ENCODE assay signal across 25 mouse cellular contexts in the genomic region with DNA sequence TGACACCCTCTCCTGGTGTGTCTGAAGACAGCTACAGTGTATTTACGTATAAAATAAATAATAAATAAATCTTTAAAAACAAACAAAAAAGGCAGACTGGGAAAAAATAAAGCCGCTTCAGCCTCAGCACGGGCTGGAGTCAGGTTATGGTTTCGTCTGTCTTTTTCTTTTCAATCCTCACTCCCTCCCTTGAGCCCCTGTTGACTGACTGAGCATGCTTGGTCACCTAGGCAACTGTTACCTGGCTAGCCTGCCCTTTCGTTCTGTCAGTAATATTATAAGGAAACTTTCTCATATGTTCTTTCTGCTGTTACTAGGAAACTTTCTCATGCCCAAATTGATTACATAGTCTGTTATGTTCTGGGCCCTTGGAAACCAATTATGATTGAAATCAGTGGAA. TPM values are rescaled to one million over a fixed set of nuclear protein-coding genes. Genes with fewer than 3 reads are reported as not detected.
A peak's percentile ranks its signal among the peaks of the same experiment; 100 is the strongest.
DNase-seq lines count a peak whose midpoint lies in the region; ATAC-seq and TF ChIP-seq lines count a peak whose summit lies in the region.
"Had no signal": no experiment of that assay in that cellular context is flagged by ENCODE, and none has a peak within 500 bp of the region (broad histone marks: within the 10 kb centered on the region; RNA-seq: fewer than 3 reads in every experiment).

No protein-coding gene starts in this region.

- ATAC-seq in embryonic facial prominence, embryonic 14.5 days (ENCODE audit: low read depth) = 0 out of 2 replicates have a peak, but pooled peaks have one; percentile 60
- peak; percentile 66; the same call in 1 of the 2 replicates for ATAC-seq in hindbrain, postnatal 0 days
- no peak for ATAC-seq in hindbrain, embryonic 14.5 days (ENCODE audit: low FRiP score)
- ATAC-seq in midbrain, embryonic 16.5 days = peak; percentile 77; the same call in 1 of the 2 replicates
- ATAC-seq in midbrain, embryonic 13.5 days = no peak
- no peak for ATAC-seq in activated CD4-positive, CD25-positive, alpha-beta regulatory T cell, adult 4 months
- ATAC-seq: forebrain, embryonic 14.5 days; forebrain, postnatal 0 days; intestine, embryonic 15.5 days had no signal

- no peak overlapping the region for H3K4me3 ChIP-seq in embryonic facial prominence, embryonic 14.5 days (ENCODE audit: low read depth, low read length)
- no peak overlapping the region for H3K4me3 ChIP-seq in embryonic facial prominence, embryonic 10.5 days
- H3K4me3 ChIP-seq in hindbrain, postnatal 0 days (ENCODE audit: low read length) = no peak overlapping the region
- H3K4me3 ChIP-seq in hindbrain, embryonic 14.5 days (replicated peaks; ENCODE audit: low read length) = no peak overlapping the region
- no peak overlapping the region for H3K4me3 ChIP-seq in midbrain, embryonic 16.5 days (ENCODE audit: low read depth, low read length)
- H3K4me3 ChIP-seq in midbrain, embryonic 13.5 days (replicated peaks) = no peak overlapping the region
- H3K4me3 ChIP-seq: embryonic facial prominence, embryonic 15.5 days; gastrocnemius, adult 2 months; heart, embryonic 12.5 days; heart, embryonic 15.5 days; hindbrain, embryonic 12.5 days; intestine, embryonic 15.5 days had no signal

- no peak overlapping the region for H3K27ac ChIP-seq in embryonic facial prominence, embryonic 14.5 days (replicated peaks; ENCODE audit: low read depth, low read length)
- H3K27ac ChIP-seq in embryonic facial prominence, embryonic 10.5 days (replicated peaks) = no peak overlapping the region
- no peak overlapping the region for H3K27ac ChIP-seq in hindbrain, postnatal 0 days
- H3K27ac ChIP-seq in hindbrain, embryonic 14.5 days = no peak overlapping the region
- H3K27ac ChIP-seq in midbrain, embryonic 16.5 days (ENCODE audit: low read length) = peak overlapping the region; percentile 33; the same call in 1 of the 2 replicates
- H3K27ac ChIP-seq in midbrain, embryonic 13.5 days = no peak overlapping the region
- H3K27ac ChIP-seq: embryonic facial prominence, embryonic 15.5 days; gastrocnemius, adult 2 months; heart, embryonic 15.5 days; hindbrain, embryonic 12.5 days; intestine, embryonic 15.5 days had no signal

- no peak overlapping the region for H3K4me2 ChIP-seq in embryonic facial prominence, embryonic 14.5 days (ENCODE audit: low read depth, low read length)
- H3K4me2 ChIP-seq in hindbrain, postnatal 0 days (ENCODE audit: low read depth, low read length) = no peak overlapping the region
- H3K4me2 ChIP-seq in hindbrain, embryonic 14.5 days (replicated peaks) = no peak overlapping the region
- no peak overlapping the region for H3K4me2 ChIP-seq in midbrain, embryonic 16.5 days (ENCODE audit: low read length)
- no peak overlapping the region for H3K4me2 ChIP-seq in midbrain, embryonic 13.5 days (replicated peaks)
- H3K4me2 ChIP-seq: embryonic facial prominence, embryonic 15.5 days; heart, embryonic 12.5 days; heart, embryonic 15.5 days; hindbrain, embryonic 12.5 days; intestine, embryonic 15.5 days had no signal

- no peaks in the 10 kb centered on the region for H3K9me3 ChIP-seq in embryonic facial prominence, embryonic 14.5 days (ENCODE audit: control insufficient read depth, low read length)
- H3K9me3 ChIP-seq in embryonic facial prominence, embryonic 10.5 days = no peaks in the 10 kb centered on the region
- no peaks in the 10 kb centered on the region for H3K9me3 ChIP-seq in hindbrain, postnatal 0 days (ENCODE audit: low read length)
- no peaks in the 10 kb centered on the region for H3K9me3 ChIP-seq in hindbrain, embryonic 14.5 days (ENCODE audit: control insufficient read depth, low read length)
- no peaks in the 10 kb centered on the region for H3K9me3 ChIP-seq in midbrain, embryonic 16.5 days (replicated peaks; ENCODE audit: control insufficient read depth, low read length, poor library complexity, severe bottlenecking)
- no peaks in the 10 kb centered on the region for H3K9me3 ChIP-seq in midbrain, embryonic 13.5 days
- H3K9me3 ChIP-seq: embryonic facial prominence, embryonic 15.5 days; heart, embryonic 12.5 days; heart, embryonic 15.5 days; hindbrain, embryonic 12.5 days; intestine, embryonic 15.5 days had no signal

- no peak for TF ChIP-seq CTCF in hindbrain, postnatal 0 days (IDR thresholded peaks at IDR 0.05; ENCODE audit: low read depth)

- H3K36me3 ChIP-seq in embryonic facial prominence, embryonic 14.5 days (ENCODE audit: control insufficient read depth, insufficient read depth, low read length) = peaks cover 13% of the 10 kb centered on the region
- H3K36me3 ChIP-seq in embryonic facial prominence, embryonic 10.5 days (replicated peaks) = peaks cover 38% of the 10 kb centered on the region
- H3K36me3 ChIP-seq in hindbrain, postnatal 0 days (ENCODE audit: insufficient read depth, low read length) = 0 out of 2 replicates have a peak, but pooled peaks cover 1% of the 10 kb centered on the region
- H3K36me3 ChIP-seq in hindbrain, embryonic 14.5 days (replicated peaks; ENCODE audit: control insufficient read depth, insufficient read depth) = peaks cover 17% of the 10 kb centered on the region
- H3K36me3 ChIP-seq in midbrain, embryonic 16.5 days (ENCODE audit: control insufficient read depth, insufficient read depth, low read length) = peaks cover 5% of the 10 kb centered on the region
- peaks cover 19% of the 10 kb centered on the region for H3K36me3 ChIP-seq in midbrain, embryonic 13.5 days

- DNase-seq in embryonic facial prominence, embryonic 14.5 days (ENCODE audit: low spot score) = peak; percentile 24
- DNase-seq in embryonic facial prominence, embryonic 10.5 days (ENCODE audit: low spot score) = no peak
- DNase-seq in hindbrain, postnatal 0 days (ENCODE audit: low spot score) = peak; percentile 26
- no peak for DNase-seq in hindbrain, embryonic 14.5 days (ENCODE audit: low spot score)
- DNase-seq: adrenal gland, postnatal 10 days; adrenal gland, postnatal 36 days; cerebellum, adult 11-12 months; cerebellum, adult 8-10 months; cerebellum, postnatal 36 days; embryo, embryonic 11 days; forebrain, postnatal 0 days; gastrocnemius, adult 2 months; gastrocnemius, postnatal 14 days; heart, adult 18-20 months; heart, postnatal 10 days; heart, postnatal 36 days had no signal

- 65% methylated on average over 5 of the region's 5 CpGs for WGBS in embryonic facial prominence, embryonic 14.5 days
- 85% methylated on average over 5 of the region's 5 CpGs for WGBS in embryonic facial prominence, embryonic 10.5 days
- 37% methylated on average over 5 of the region's 5 CpGs for WGBS in hindbrain, postnatal 0 days
- WGBS in hindbrain, embryonic 14.5 days = 57% methylated on average over 5 of the region's 5 CpGs
- WGBS in midbrain, embryonic 16.5 days = 66% methylated on average over 5 of the region's 5 CpGs
- 83% methylated on average over 5 of the region's 5 CpGs for WGBS in midbrain, embryonic 13.5 days

- H3K4me1 ChIP-seq in embryonic facial prominence, embryonic 14.5 days (ENCODE audit: control insufficient read depth, insufficient read depth, low read length) = no peaks in the 10 kb centered on the region
- H3K4me1 ChIP-seq in embryonic facial prominence, embryonic 10.5 days = no peaks in the 10 kb centered on the region
- no peaks in the 10 kb centered on the region for H3K4me1 ChIP-seq in hindbrain, postnatal 0 days (ENCODE audit: insufficient read depth, low read length)
- no peaks in the 10 kb centered on the region for H3K4me1 ChIP-seq in hindbrain, embryonic 14.5 days (replicated peaks; ENCODE audit: control insufficient read depth, insufficient read depth, low read length)
- no peaks in the 10 kb centered on the region; the same call in 1 of the 2 replicates for H3K4me1 ChIP-seq in midbrain, embryonic 16.5 days (ENCODE audit: control insufficient read depth, insufficient read depth, low read length)
- H3K4me1 ChIP-seq in midbrain, embryonic 13.5 days (replicated peaks) = no peaks in the 10 kb centered on the region
- H3K4me1 ChIP-seq: embryonic facial prominence, embryonic 15.5 days; heart, embryonic 15.5 days; intestine, embryonic 15.5 days had no signal

- H3K9ac ChIP-seq in embryonic facial prominence, embryonic 14.5 days (ENCODE audit: low read depth, low read length) = no peak overlapping the region
- H3K9ac ChIP-seq in hindbrain, postnatal 0 days (replicated peaks; ENCODE audit: low read length) = no peak overlapping the region
- no peak overlapping the region for H3K9ac ChIP-seq in hindbrain, embryonic 14.5 days
- H3K9ac ChIP-seq in midbrain, embryonic 16.5 days (ENCODE audit: low read depth, low read length) = no peak overlapping the region
- no peak overlapping the region for H3K9ac ChIP-seq in midbrain, embryonic 13.5 days (replicated peaks)
- H3K9ac ChIP-seq: embryonic facial prominence, embryonic 15.5 days; forebrain, postnatal 0 days; heart, embryonic 12.5 days; heart, embryonic 15.5 days; hindbrain, embryonic 12.5 days; intestine, embryonic 15.5 days had no signal

- no peaks in the 10 kb centered on the region for H3K27me3 ChIP-seq in embryonic facial prominence, embryonic 14.5 days (replicated peaks; ENCODE audit: control insufficient read depth, insufficient read depth, low read length)
- no peaks in the 10 kb centered on the region for H3K27me3 ChIP-seq in embryonic facial prominence, embryonic 10.5 days (replicated peaks; ENCODE audit: low read depth, poor library complexity, severe bottlenecking)
- no peaks in the 10 kb centered on the region for H3K27me3 ChIP-seq in hindbrain, postnatal 0 days (ENCODE audit: insufficient read depth, low read length)
- no peaks in the 10 kb centered on the region for H3K27me3 ChIP-seq in hindbrain, embryonic 14.5 days (ENCODE audit: control insufficient read depth, insufficient read depth, low read length)
- no peaks in the 10 kb centered on the region for H3K27me3 ChIP-seq in midbrain, embryonic 16.5 days (ENCODE audit: control insufficient read depth, insufficient read depth, low read depth, low read length)
- H3K27me3 ChIP-seq in midbrain, embryonic 13.5 days = no peaks in the 10 kb centered on the region
- H3K27me3 ChIP-seq: embryonic facial prominence, embryonic 15.5 days; heart, embryonic 12.5 days; heart, embryonic 15.5 days; hindbrain, embryonic 12.5 days; intestine, embryonic 15.5 days had no signal

RNA-seq across cellular contexts. Expression of a gene that starts 7.0 kb away (rescaled TPM):
- polyA plus RNA-seq in embryonic facial prominence, embryonic 14.5 days (2014; fragmentation: Nextera tagmentation; extraction: Ambion mirVana) = 78.1 and 79.9 TPM in 2 replicates
- 97.1 and 100 TPM in 2 replicates for polyA plus RNA-seq in embryonic facial prominence, embryonic 10.5 days (2016; fragmentation: Nextera tagmentation; extraction: Ambion mirVana)
- total RNA-seq in hindbrain, postnatal 0 days (2014; rRNA removed) = 61.4 and 97.9 TPM in 2 replicates
- 50.5 and 53.8 TPM in 2 replicates for polyA plus RNA-seq in hindbrain, postnatal 0 days (2015; fragmentation: Nextera tagmentation; extraction: Ambion mirVana)
- 96.1 and 101 TPM in 2 replicates for polyA plus RNA-seq in hindbrain, embryonic 14.5 days (2014; fragmentation: Nextera tagmentation; extraction: Ambion mirVana)
- 102 and 107 TPM in 2 replicates for polyA plus RNA-seq in midbrain, embryonic 16.5 days (2015; fragmentation: Nextera tagmentation; extraction: Ambion mirVana)
- 87.7 and 102 TPM in 2 replicates for polyA plus RNA-seq in midbrain, embryonic 13.5 days (2015; fragmentation: Nextera tagmentation; extraction: Ambion mirVana)
- 10 to 100 TPM; 45.4 to 51.9 TPM for polyA plus RNA-seq in activated CD4-positive, CD25-positive, alpha-beta regulatory T cell, adult 4 months (2017; shearing (Covaris generic))

RNA-seq across cellular contexts. Expression of a gene that starts 22.7 kb away (rescaled TPM):
- 215 and 224 TPM in 2 replicates for polyA plus RNA-seq in embryonic facial prominence, embryonic 14.5 days (2014; fragmentation: Nextera tagmentation; extraction: Ambion mirVana)
- 213 and 215 TPM in 2 replicates for polyA plus RNA-seq in embryonic facial prominence, embryonic 10.5 days (2016; fragmentation: Nextera tagmentation; extraction: Ambion mirVana)
- total RNA-seq in hindbrain, postnatal 0 days (2014; rRNA removed) = 13.5 and 45.2 TPM in 2 replicates
- 201 and 205 TPM in 2 replicates for polyA plus RNA-seq in hindbrain, postnatal 0 days (2015; fragmentation: Nextera tagmentation; extraction: Ambion mirVana)
- 172 and 176 TPM in 2 replicates for polyA plus RNA-seq in hindbrain, embryonic 14.5 days (2014; fragmentation: Nextera tagmentation; extraction: Ambion mirVana)
- 149 and 155 TPM in 2 replicates for polyA plus RNA-seq in midbrain, embryonic 16.5 days (2015; fragmentation: Nextera tagmentation; extraction: Ambion mirVana)
- polyA plus RNA-seq in midbrain, embryonic 13.5 days (2015; fragmentation: Nextera tagmentation; extraction: Ambion mirVana) = 155 and 161 TPM in 2 replicates
- 100 to 1,000 TPM; 181 to 212 TPM for polyA plus RNA-seq in activated CD4-positive, CD25-positive, alpha-beta regulatory T cell, adult 4 months (2017; shearing (Covaris generic))

RNA-seq across cellular contexts. Expression of a gene that starts 32.5 kb away (rescaled TPM):
- polyA plus RNA-seq in embryonic facial prominence, embryonic 14.5 days (2014; fragmentation: Nextera tagmentation; extraction: Ambion mirVana) = 10.0 and 13.8 TPM in 2 replicates
- polyA plus RNA-seq in embryonic facial prominence, embryonic 10.5 days (2016; fragmentation: Nextera tagmentation; extraction: Ambion mirVana) = 6.3 and 6.4 TPM in 2 replicates
- total RNA-seq in hindbrain, postnatal 0 days (2014; rRNA removed) = 0.10 TPM in 1 of 2 replicates, not detected in the other
- 0.42 and 0.54 TPM in 2 replicates for polyA plus RNA-seq in hindbrain, postnatal 0 days (2015; fragmentation: Nextera tagmentation; extraction: Ambion mirVana)
- 0.09 and 0.14 TPM in 2 replicates for polyA plus RNA-seq in hindbrain, embryonic 14.5 days (2014; fragmentation: Nextera tagmentation; extraction: Ambion mirVana)
- 0.35 TPM in 1 of 2 replicates, not detected in the other for polyA plus RNA-seq in midbrain, embryonic 16.5 days (2015; fragmentation: Nextera tagmentation; extraction: Ambion mirVana)
- polyA plus RNA-seq in midbrain, embryonic 13.5 days (2015; fragmentation: Nextera tagmentation; extraction: Ambion mirVana) = 0.16 and 0.34 TPM in 2 replicates
- not detected for polyA plus RNA-seq in activated CD4-positive, CD25-positive, alpha-beta regulatory T cell, adult 4 months (2017; shearing (Covaris generic))
- total RNA-seq: adrenal gland, postnatal 36 days; forebrain, postnatal 0 days; heart, postnatal 36 days had no signal

RNA-seq across cellular contexts. Expression of a gene that starts 33.7 kb away (rescaled TPM):
- 1.0 and 1.4 TPM in 2 replicates for polyA plus RNA-seq in embryonic facial prominence, embryonic 14.5 days (2014; fragmentation: Nextera tagmentation; extraction: Ambion mirVana)
- 0.31 and 0.33 TPM in 2 replicates for polyA plus RNA-seq in embryonic facial prominence, embryonic 10.5 days (2016; fragmentation: Nextera tagmentation; extraction: Ambion mirVana)
- total RNA-seq in hindbrain, postnatal 0 days (2014; rRNA removed) = 0.47 TPM in 1 of 2 replicates, not detected in the other
- 0.24 and 0.38 TPM in 2 replicates for polyA plus RNA-seq in hindbrain, postnatal 0 days (2015; fragmentation: Nextera tagmentation; extraction: Ambion mirVana)
- 0.33 and 0.43 TPM in 2 replicates for polyA plus RNA-seq in hindbrain, embryonic 14.5 days (2014; fragmentation: Nextera tagmentation; extraction: Ambion mirVana)
- 0.40 and 0.41 TPM in 2 replicates for polyA plus RNA-seq in midbrain, embryonic 16.5 days (2015; fragmentation: Nextera tagmentation; extraction: Ambion mirVana)
- polyA plus RNA-seq in midbrain, embryonic 13.5 days (2015; fragmentation: Nextera tagmentation; extraction: Ambion mirVana) = 0.36 and 0.57 TPM in 2 replicates
- not detected for polyA plus RNA-seq in activated CD4-positive, CD25-positive, alpha-beta regulatory T cell, adult 4 months (2017; shearing (Covaris generic))

Comparison
In these comparisons a context has a peak if more than half of its experiments do, and no peak if none do; other contexts are left out.
1. ATAC-seq: peak in embryonic facial prominence, embryonic 14.5 days (single experiment), hindbrain, postnatal 0 days (single experiment) and midbrain, embryonic 16.5 days (single experiment); none in hindbrain, embryonic 14.5 days (single experiment), midbrain, embryonic 13.5 days (single experiment) and activated CD4-positive, CD25-positive, alpha-beta regulatory T cell, adult 4 months (single experiment).
2. DNase-seq: peak in embryonic facial prominence, embryonic 14.5 days (single experiment) and hindbrain, postnatal 0 days (single experiment); none in embryonic facial prominence, embryonic 10.5 days (single experiment) and hindbrain, embryonic 14.5 days (single experiment).